In the genomic region with DNA sequence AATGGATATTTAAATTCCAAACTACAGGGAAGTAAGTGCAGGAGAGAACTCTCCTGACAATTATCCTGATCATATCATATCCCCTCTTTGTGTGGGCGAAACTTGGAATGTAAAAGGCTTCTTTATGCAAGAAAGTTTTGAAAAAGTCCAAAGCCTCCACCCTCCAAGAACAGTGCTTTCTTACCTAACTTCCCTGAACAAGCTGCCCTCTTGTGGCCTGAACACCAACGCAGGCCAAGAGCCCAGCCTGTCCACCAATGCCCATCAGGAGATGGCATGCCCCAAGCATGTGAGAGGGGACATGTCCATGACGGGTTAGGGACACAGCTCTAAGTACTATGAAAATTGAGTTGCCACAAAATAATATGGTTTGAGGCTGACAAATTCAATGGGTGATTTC, we compare ENCODE assay signal across 10 mouse cellular contexts.
DNase-seq lines count a peak whose midpoint lies in the region; ATAC-seq lines count a peak whose summit lies in the region.
"Had no signal": no experiment of that assay in that cellular context is flagged by ENCODE, and none has a peak within 500 bp of the region (broad histone marks: within the 10 kb centered on the region; RNA-seq: fewer than 3 reads in every experiment).

No protein-coding gene starts in this region.

- DNase-seq in kidney, adult 18-20 months: peak; percentile 64
- peak; percentile 37 for DNase-seq in A20 (ENCODE audit: low read depth, low spot score)
- peak; percentile 16 for DNase-seq in T-cell, adult 2 months (ENCODE audit: low spot score)
- DNase-seq in lung, postnatal 25 days (ENCODE audit: low spot score): peak; percentile 54
- no peak for DNase-seq in urinary bladder, adult 18-20 months (ENCODE audit: low spot score in 2 of 2)
- no peak for DNase-seq in urinary bladder, adult 2 months (ENCODE audit: low spot score)

- no peak overlapping the region for H3K4me3 ChIP-seq in kidney, embryonic 14.5 days (ENCODE audit: low read length)
- H3K4me3 ChIP-seq: embryonic facial prominence, embryonic 15.5 days; midbrain, embryonic 15.5 days had no signal

- H3K4me1 ChIP-seq in kidney, embryonic 14.5 days (ENCODE audit: control insufficient read depth, insufficient read depth, low read length): 0 out of 2 replicates have a peak, but pooled peaks cover 7% of the 10 kb centered on the region
- H3K4me1 ChIP-seq: embryonic facial prominence, embryonic 15.5 days; midbrain, embryonic 15.5 days had no signal

- no peaks in the 10 kb centered on the region for H3K9me3 ChIP-seq in kidney, embryonic 14.5 days (ENCODE audit: control insufficient read depth, low read length)
- H3K9me3 ChIP-seq: embryonic facial prominence, embryonic 15.5 days; midbrain, embryonic 15.5 days had no signal

- H3K27me3 ChIP-seq in kidney, embryonic 14.5 days (ENCODE audit: control insufficient read depth, insufficient read depth, low read length): no peaks in the 10 kb centered on the region
- H3K27me3 ChIP-seq: embryonic facial prominence, embryonic 15.5 days; midbrain, embryonic 15.5 days had no signal

- no peak for ATAC-seq in kidney, embryonic 14.5 days (ENCODE audit: low FRiP score, low TSS enrichment)
- ATAC-seq in granulocyte monocyte progenitor cell, adult 5-6 weeks (replicated peaks; ENCODE audit: poor library complexity, severe bottlenecking): no peak
- ATAC-seq: midbrain, embryonic 15.5 days had no signal

- no peaks in the 10 kb centered on the region for H3K36me3 ChIP-seq in kidney, embryonic 14.5 days (ENCODE audit: control insufficient read depth, insufficient read depth, low read length)
- H3K36me3 ChIP-seq: embryonic facial prominence, embryonic 15.5 days; midbrain, embryonic 15.5 days had no signal

- no peak overlapping the region for H3K4me2 ChIP-seq in kidney, embryonic 14.5 days (replicated peaks; ENCODE audit: low read depth, low read length)
- H3K4me2 ChIP-seq: embryonic facial prominence, embryonic 15.5 days; midbrain, embryonic 15.5 days had no signal

- WGBS in kidney, embryonic 14.5 days: 76% methylated on average over 3 of the region's 3 CpGs

- H3K9ac ChIP-seq in kidney, embryonic 14.5 days (ENCODE audit: low read depth, low read length): no peak overlapping the region
- H3K9ac ChIP-seq: embryonic facial prominence, embryonic 15.5 days; midbrain, embryonic 15.5 days had no signal

- no peak overlapping the region for H3K27ac ChIP-seq in kidney, embryonic 14.5 days (ENCODE audit: low read depth, low read length)
- H3K27ac ChIP-seq: embryonic facial prominence, embryonic 15.5 days; midbrain, embryonic 15.5 days had no signal

Comparison
In these comparisons a context has a peak if more than half of its experiments do, and no peak if none do; other contexts are left out.
1. DNase-seq: peak in kidney, adult 18-20 months (single experiment), A20 (single experiment), T-cell, adult 2 months (single experiment) and lung, postnatal 25 days (single experiment); none in urinary bladder, adult 18-20 months (0 of 2) and urinary bladder, adult 2 months (single experiment).